Mouse (Mus musculus): Measurements from ENCODE around the gene Secisbp2.

DNA sequence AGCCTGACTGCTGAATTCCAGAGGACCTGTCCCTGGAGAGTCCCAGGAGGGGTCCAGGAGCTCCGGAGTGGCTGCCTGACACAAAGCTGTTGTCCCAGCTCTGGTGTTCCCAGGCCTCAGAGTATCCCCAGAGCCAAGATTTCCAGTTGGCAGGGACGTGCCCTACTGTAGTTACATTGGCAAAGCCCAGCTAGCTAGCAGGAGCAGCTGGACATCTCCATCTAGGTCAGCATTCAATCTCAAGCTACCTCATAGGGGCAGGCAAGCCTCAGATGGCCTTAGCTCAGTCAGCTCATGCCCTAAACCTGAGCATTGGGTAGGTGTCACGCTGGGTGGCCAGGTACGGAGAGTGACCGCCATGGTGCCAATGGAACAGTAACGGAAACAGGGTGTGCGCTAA, 80.0 kb downstream of the Secisbp2 start:
- TF ChIP-seq CTCF (IDR thresholded peaks at IDR 0.05; ENCODE audit: low read depth, low read length) (no peak), POLR2A (IDR thresholded peaks at IDR 0.05; ENCODE audit: borderline replicate concordance, low read depth, low read length) (no peak)
